Mouse (Mus musculus) lung, embryonic 14.5 days (tissue): Measurements from ENCODE around the gene Slc39a7. TPM values are rescaled to one million over a fixed set of nuclear protein-coding genes. Genes with fewer than 3 reads are reported as not detected.

Experiments
- ATAC-seq: fragments of 200-750 bp; cut with Nextera tagmentation; 2 replicates; pipeline ENCODE4 v1.8.0; 2017; ENCODE audit warnings: mild to moderate bottlenecking, moderate TSS enrichment, moderate library complexity; ENCODE audit not compliant: insufficient read depth
- DNase-seq: peaks from one replicate; pipeline ENCODE4 v3.0.0-alpha.2; 2015
- H3K27ac ChIP-seq: fragments of 300-500 bp; sonication (generic); 2 replicates; pipeline ENCODE4 v1.5.1; 2014; ENCODE audit warnings: low read depth, mild to moderate bottlenecking, moderate library complexity
- H3K27me3 ChIP-seq: fragments of 300-500 bp; sonication (generic); 2 replicates; pipeline ENCODE4 v1.6.1; 2014; ENCODE audit warnings: low read length, control low read depth; ENCODE audit not compliant: insufficient read depth
- H3K36me3 ChIP-seq: fragments of 300-500 bp; sonication (generic); 2 replicates; pipeline ENCODE4 v1.6.1; 2014; ENCODE audit warnings: control low read depth; ENCODE audit not compliant: insufficient read depth
- H3K4me1 ChIP-seq: fragments of 300-500 bp; sonication (generic); 2 replicates; pipeline ENCODE4 v1.6.1; 2014; ENCODE audit warnings: antibody characterized with exemption, control low read depth; ENCODE audit not compliant: insufficient read depth
- H3K4me2 ChIP-seq: fragments of 300-500 bp; sonication (generic); 2 replicates; pipeline ENCODE4 v1.6.1; 2014; ENCODE audit warnings: mild to moderate bottlenecking
- H3K4me3 ChIP-seq: fragments of 300-500 bp; sonication (generic); 2 replicates; pipeline ENCODE4 v1.5.1; 2014; ENCODE audit warnings: low read depth, low read length
- H3K9ac ChIP-seq: fragments of 300-500 bp; sonication (generic); 2 replicates; pipeline ENCODE4 v1.6.1; 2014
- H3K9me3 ChIP-seq: fragments of 300-500 bp; sonication (generic); 2 replicates; pipeline ENCODE4 v1.6.1; 2016; ENCODE audit warnings: low read depth, low read length, control low read depth
- CTCF ChIP-seq: IDR thresholded peaks from 2 replicates; pipeline ENCODE4 v1.5.1; 2016; ENCODE audit warnings: antibody characterized with exemption, low read depth
- WGBS: fragments of 180-500 bp; shearing (Covaris S2); extraction: QIAGEN DNeasy Blood & Tissue Kit; methylation state at CpG from one replicate; pipeline ENCODE4 v1.1.7; 2014; 5-methylcytosine and 5-hydroxymethylcytosine counted together
- polyA plus RNA-seq: library from polyadenylated mRNA; unstranded; fragments of >200 nt; fragmentation: Nextera tagmentation; extraction: Ambion mirVana; gene quantifications from 2 replicates; pipeline ENCODE4 v1.2.1, GENCODE M21; 2014

Gene Slc39a7
- 102 and 105 TPM in 2 replicates for polyA plus RNA-seq

DNA sequence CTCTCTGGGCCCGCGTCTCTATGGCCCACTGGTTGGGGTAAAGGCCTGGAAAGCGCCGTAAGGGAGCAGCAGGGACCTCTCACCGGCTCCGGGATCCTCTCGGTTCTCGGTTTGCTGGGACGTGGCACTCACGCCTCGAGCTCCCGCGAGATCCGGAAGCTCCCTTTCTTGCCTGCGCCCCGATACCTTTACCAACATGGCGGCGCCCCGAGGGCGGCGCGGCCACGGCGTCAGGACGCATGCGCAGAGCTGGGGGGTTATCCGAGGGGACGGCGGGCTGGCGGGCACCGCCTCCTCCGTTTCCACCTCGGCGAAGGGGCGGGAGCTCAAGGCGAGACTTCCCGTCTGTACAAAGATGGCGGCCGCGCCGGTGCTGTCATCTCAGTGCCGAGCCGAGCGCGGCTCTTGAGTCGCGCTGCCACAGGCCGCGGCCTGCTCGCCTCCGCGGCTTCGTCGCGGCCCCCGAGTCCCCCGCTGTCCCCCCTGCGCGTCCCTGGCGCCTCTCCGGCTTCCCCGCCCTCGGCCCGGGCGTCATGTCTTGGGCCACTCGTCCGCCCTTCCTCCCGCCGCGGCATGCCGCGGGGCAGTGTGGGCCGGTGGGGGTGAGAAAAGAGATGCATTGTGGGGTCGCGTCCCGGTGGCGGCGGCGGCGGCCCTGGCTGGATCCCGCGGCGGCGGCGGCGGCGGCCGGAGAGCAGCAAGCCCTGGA, at the start of gene Slc39a7, which contains the start of gene Rxrb:
Gene Slc39a7 (minus strand): TSS at position 218 of the 709 bp plus-strand sequence.
Gene Rxrb (plus strand): TSS at position 348 of the 709 bp plus-strand sequence.
- TF ChIP-seq CTCF = no peak
- H3K9ac ChIP-seq = peak within 1 kb of the TSS; percentile 92
- peaks cover 29% of the 10 kb centered on the region; the same call in 1 of the 2 replicates for H3K4me1 ChIP-seq
- no peaks in the 10 kb centered on the region for H3K27me3 ChIP-seq
- H3K27ac ChIP-seq = peak within 1 kb of the TSS; percentile 96
- peak within 1 kb of the TSS; percentile 98 for H3K4me2 ChIP-seq
- H3K36me3 ChIP-seq = peaks cover 51% of the 10 kb centered on the region
- WGBS = under 1% methylated on average over 79 of the region's 88 CpGs
- ATAC-seq = peak; percentile 72
- DNase-seq = peak; percentile 99
- H3K9me3 ChIP-seq = no peaks in the 10 kb centered on the region
- peak within 1 kb of the TSS; percentile 79 for H3K4me3 ChIP-seq

DNA sequence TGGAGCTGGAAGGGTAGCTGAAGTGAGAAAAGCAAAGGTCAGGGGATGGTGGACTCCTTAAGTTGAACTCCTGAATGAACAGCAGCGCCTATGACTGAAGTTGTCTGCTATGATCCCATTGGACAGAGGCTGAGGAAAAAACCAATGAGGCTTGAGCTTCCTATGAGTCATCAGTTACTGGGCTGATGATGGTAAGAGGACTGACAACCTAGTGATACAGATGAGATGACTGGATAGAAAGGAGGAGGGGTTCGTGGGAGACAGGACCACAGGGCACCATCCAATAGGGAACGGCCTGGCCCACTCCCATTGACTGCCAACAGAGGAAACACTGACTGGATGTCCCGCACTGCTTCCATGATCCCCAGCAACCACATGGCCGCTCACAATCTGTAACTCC, 48.1 kb upstream of the Slc39a7 start:
- peak; percentile 66 for DNase-seq
- Histone ChIP-seq H3K4me1 (no peaks in the 10 kb centered on the region), H3K4me2 (no peak overlapping the region), H3K27me3 (peaks cover 6% of the 10 kb centered on the region; the same call in 1 of the 2 replicates), H3K36me3 (no peaks in the 10 kb centered on the region), H3K9me3 (no peaks in the 10 kb centered on the region), H3K4me3 (no peak overlapping the region), H3K9ac (no peak overlapping the region), H3K27ac (no peak overlapping the region)
- 14% methylated on average over 5 of the region's 5 CpGs for WGBS
- ATAC-seq = peak; percentile 68; the same call in 1 of the 2 replicates
- no peak for TF ChIP-seq CTCF

DNA sequence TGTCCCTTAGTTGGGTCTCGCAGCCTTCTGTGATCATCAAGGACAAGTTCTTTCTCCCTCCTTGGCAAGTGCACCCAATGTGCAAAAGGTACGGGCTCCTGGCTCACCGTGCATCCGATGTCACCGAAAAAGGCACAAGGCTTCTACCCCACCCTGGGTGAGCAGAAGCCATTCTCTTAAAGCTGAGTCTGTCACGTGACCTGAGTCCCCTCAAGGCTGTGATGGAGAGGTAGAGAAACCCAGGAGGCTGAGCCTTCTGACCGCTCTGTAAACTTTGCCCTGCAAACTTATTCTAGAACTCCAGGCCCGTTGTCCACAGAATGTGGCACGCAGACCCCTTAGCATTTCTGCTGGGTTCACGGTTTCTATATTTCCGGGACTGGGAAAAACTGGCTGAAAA, 47.5 kb upstream of the Slc39a7 start:
- Histone ChIP-seq H3K36me3 (no peaks in the 10 kb centered on the region), H3K4me3 (no peak overlapping the region), H3K9me3 (no peaks in the 10 kb centered on the region), H3K9ac (no peak overlapping the region), H3K4me1 (no peaks in the 10 kb centered on the region), H3K4me2 (no peak overlapping the region), H3K27ac (no peak overlapping the region), H3K27me3 (peaks cover 6% of the 10 kb centered on the region; the same call in 1 of the 2 replicates)
- 81% methylated on average over 11 of the region's 11 CpGs for WGBS
- ATAC-seq (no peak), DNase-seq (no peak)
- no peak for TF ChIP-seq CTCF

DNA sequence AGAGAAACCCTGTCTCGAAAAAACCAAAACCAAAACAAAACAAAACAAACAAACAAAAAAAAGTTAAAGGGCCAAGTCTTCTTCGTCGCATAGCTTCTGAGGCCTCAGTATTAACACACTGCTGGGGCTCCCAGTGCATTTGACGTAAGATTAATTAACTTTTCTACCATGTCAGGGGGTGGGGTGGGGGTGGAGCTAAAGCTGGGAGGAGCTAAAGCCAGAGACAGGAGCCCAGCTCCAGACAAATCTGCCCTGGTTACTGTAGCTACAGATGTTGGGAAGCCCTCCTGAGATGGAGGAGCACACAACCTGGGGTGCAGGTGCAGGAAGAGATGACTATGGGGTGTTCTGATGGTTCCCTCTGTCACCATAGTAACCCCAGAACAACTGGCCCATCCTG, 46.7 kb upstream of the Slc39a7 start:
- Histone ChIP-seq H3K9me3 (no peaks in the 10 kb centered on the region), H3K9ac (no peak overlapping the region), H3K27ac (no peak overlapping the region), H3K27me3 (peaks cover 6% of the 10 kb centered on the region; the same call in 1 of the 2 replicates), H3K4me2 (no peak overlapping the region), H3K4me3 (no peak overlapping the region), H3K36me3 (no peaks in the 10 kb centered on the region), H3K4me1 (no peaks in the 10 kb centered on the region)
- ATAC-seq = no peak
- 54% methylated on average over 4 of the region's 4 CpGs for WGBS
- TF ChIP-seq CTCF = no peak
- no peak for DNase-seq

DNA sequence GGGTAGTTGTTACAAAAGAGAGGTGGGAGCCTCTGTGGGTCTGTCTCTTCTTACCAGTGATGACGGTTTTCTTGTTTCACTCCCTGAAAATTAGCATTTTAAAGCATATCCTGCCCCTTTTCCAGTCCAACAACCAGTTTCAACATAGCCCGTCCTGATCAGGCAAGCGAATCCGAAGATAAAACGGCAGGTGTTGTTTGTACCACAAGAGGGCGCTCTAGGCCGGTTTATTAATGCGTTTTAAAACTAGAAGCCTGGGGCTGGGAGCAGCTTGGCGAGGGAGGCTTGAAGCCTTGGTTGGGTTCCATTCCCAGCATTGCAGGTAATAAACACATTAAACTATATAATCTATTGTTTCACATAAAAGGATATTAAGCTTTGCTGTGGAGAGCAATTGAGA, 46.1 kb upstream of the Slc39a7 start:
- no peak overlapping the region for H3K4me2 ChIP-seq
- ATAC-seq = no peak
- H3K4me1 ChIP-seq = no peaks in the 10 kb centered on the region
- TF ChIP-seq CTCF = peak; percentile 80
- no peak overlapping the region for H3K27ac ChIP-seq
- 1% methylated on average over 9 of the region's 9 CpGs for WGBS
- peak; percentile 94 for DNase-seq
- H3K9ac ChIP-seq = no peak overlapping the region
- H3K36me3 ChIP-seq = no peaks in the 10 kb centered on the region
- H3K9me3 ChIP-seq = no peaks in the 10 kb centered on the region
- no peak overlapping the region for H3K4me3 ChIP-seq
- H3K27me3 ChIP-seq = peaks cover 6% of the 10 kb centered on the region; the same call in 1 of the 2 replicates

DNA sequence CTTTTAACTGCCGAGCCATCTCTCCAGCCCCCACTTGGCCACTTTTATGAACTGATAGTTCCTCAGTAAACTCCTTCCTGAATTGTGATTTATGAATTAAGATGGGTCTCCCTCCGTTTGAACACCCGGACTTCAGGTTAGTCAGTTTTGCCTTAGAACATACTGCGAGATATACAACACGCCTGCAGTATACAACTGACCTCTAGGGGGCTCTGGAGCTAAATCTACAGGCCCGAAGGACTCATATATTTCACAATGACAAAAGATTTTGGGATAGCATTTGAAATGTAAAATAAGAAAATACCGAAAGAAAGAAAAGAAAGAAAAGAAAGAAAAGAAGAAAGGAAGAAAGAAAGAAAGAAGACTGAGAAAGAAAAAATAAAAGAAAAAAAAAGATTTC, 43.8 kb upstream of the Slc39a7 start:
- Histone ChIP-seq H3K4me2 (no peak overlapping the region), H3K4me1 (no peaks in the 10 kb centered on the region)
- WGBS = 37% methylated on average over 7 of the region's 7 CpGs

DNA sequence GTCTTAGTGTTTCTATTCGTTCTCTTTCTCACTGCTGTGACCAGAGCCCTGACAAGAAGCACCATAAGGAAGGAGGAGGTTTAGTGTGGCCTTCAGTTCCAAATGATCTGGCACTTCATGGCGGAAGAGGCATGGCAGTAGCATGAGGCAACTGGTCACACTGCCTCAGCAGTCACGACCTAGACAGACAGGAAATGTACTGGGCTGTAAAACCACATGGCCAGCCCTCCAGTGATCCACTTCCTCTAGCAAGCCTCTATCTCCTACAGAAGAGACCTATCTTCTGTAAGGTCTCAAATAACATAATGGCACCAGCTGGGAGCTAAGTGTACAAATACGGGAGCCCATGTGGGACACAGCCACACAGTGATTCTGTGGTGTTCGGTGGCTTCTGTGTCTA, 40.6 kb upstream of the Slc39a7 start:
- WGBS = 67% methylated on average over 5 of the region's 5 CpGs
- no peak overlapping the region for H3K4me3 ChIP-seq
- H3K27me3 ChIP-seq = peaks cover 6% of the 10 kb centered on the region; the same call in 1 of the 2 replicates
- TF ChIP-seq CTCF = no peak
- ATAC-seq = no peak
- no peak overlapping the region for H3K9ac ChIP-seq
- H3K4me2 ChIP-seq = no peak overlapping the region
- H3K9me3 ChIP-seq = no peaks in the 10 kb centered on the region
- H3K27ac ChIP-seq = no peak overlapping the region
- H3K4me1 ChIP-seq = no peaks in the 10 kb centered on the region
- H3K36me3 ChIP-seq = no peaks in the 10 kb centered on the region
- no peak for DNase-seq

More for the DNA sequence above, 43.8 kb upstream of the Slc39a7 start:
- peaks cover 6% of the 10 kb centered on the region; the same call in 1 of the 2 replicates for H3K27me3 ChIP-seq
- no peak overlapping the region for H3K27ac ChIP-seq
- H3K36me3 ChIP-seq = no peaks in the 10 kb centered on the region
- no peak overlapping the region for H3K4me3 ChIP-seq
- ATAC-seq (no peak), DNase-seq (peak; percentile 86)
- TF ChIP-seq CTCF = peak; percentile 71
- H3K9me3 ChIP-seq = no peaks in the 10 kb centered on the region
- no peak overlapping the region for H3K9ac ChIP-seq
